Mouse (Mus musculus) liver, embryonic 14.5 days (tissue): ENCODE results near the gene Cnot10. TPM values are rescaled to one million over a fixed set of nuclear protein-coding genes. Genes with fewer than 3 reads are reported as not detected.

ENCODE experiments used
- ATAC-seq: fragments of 200-750 bp; cut with Nextera tagmentation; 2 replicates; pipeline ENCODE4 v1.8.0; 2017; ENCODE audit warnings: moderate number of reproducible peaks, mild to moderate bottlenecking, moderate library complexity; ENCODE audit not compliant: insufficient read depth
- DNase-seq, 3 experiments: peaks; one replicate each; pipeline ENCODE4 v3.0.0-alpha.2; 2012 to 2013; ENCODE audit warnings: low read depth in 3 of 3, low spot score in 3 of 3
- H3K27ac ChIP-seq: fragments of 300-500 bp; sonication (generic); 2 replicates; pipeline ENCODE4 v1.5.1; 2014; ENCODE audit warnings: moderate library complexity, mild to moderate bottlenecking, control low read depth, inconsistent platforms
- H3K27me3 ChIP-seq: fragments of 300-500 bp; sonication (generic); 2 replicates; pipeline ENCODE4 v1.6.1; 2014; ENCODE audit warnings: mild to moderate bottlenecking, low read length, moderate library complexity; ENCODE audit not compliant: control insufficient read depth, insufficient read depth
- H3K36me3 ChIP-seq: fragments of 300-500 bp; sonication (generic); replicated peaks from 2 replicates; pipeline ENCODE4 v1.6.1; 2014; ENCODE audit warnings: low read depth; ENCODE audit not compliant: control insufficient read depth, insufficient read depth
- H3K4me1 ChIP-seq, 2 experiments: fragments of 200-500 bp in 1 of 2; fragments of 300-500 bp in 1 of 2; sonication (generic) in 1 of 2; replicated peaks; 2 replicates each; pipeline ENCODE4 v1.6.1; 2012 to 2014; ENCODE audit warnings: antibody characterized with exemption in 1 of 2, inconsistent platforms in 1 of 2, low read length in 1 of 2; ENCODE audit not compliant: control insufficient read depth in 2 of 2, insufficient read depth in 2 of 2
- H3K4me2 ChIP-seq: fragments of 300-500 bp; sonication (generic); 2 replicates; pipeline ENCODE4 v1.6.1; 2014; ENCODE audit warnings: low read depth, mild to moderate bottlenecking, control low read depth, moderate library complexity
- H3K4me3 ChIP-seq, 2 experiments: fragments of 200-500 bp in 1 of 2; fragments of 300-500 bp in 1 of 2; sonication (generic) in 1 of 2; 2 replicates each; pipeline ENCODE4 v1.5.1; 2012 to 2014; ENCODE audit warnings: low read depth in 2 of 2, low read length in 2 of 2, mild to moderate bottlenecking in 2 of 2, control low read depth in 1 of 2, inconsistent platforms in 1 of 2, moderate library complexity in 1 of 2; ENCODE audit not compliant: insufficient read depth in 1 of 2
- H3K9ac ChIP-seq: fragments of 300-500 bp; sonication (generic); replicated peaks from 2 replicates; pipeline ENCODE4 v1.6.1; 2014; ENCODE audit warnings: mild to moderate bottlenecking, control low read depth, moderate library complexity
- H3K9me3 ChIP-seq: fragments of 300-500 bp; sonication (generic); 2 replicates; pipeline ENCODE4 v1.6.1; 2016; ENCODE audit warnings: low read length, mixed read lengths; ENCODE audit not compliant: control insufficient read depth
- CTCF ChIP-seq: IDR thresholded peaks from 2 replicates; pipeline ENCODE4 v1.5.1; 2016; ENCODE audit warnings: antibody characterized with exemption, low read depth, control low read depth
- EP300 ChIP-seq: IDR thresholded peaks from 2 replicates; pipeline ENCODE4 v1.6.1; 2016; ENCODE audit warnings: antibody characterized with exemption, low read depth
- WGBS: fragments of 180-500 bp; shearing (Covaris S2); extraction: QIAGEN DNeasy Blood & Tissue Kit; methylation state at CpG from one replicate; pipeline ENCODE4 v1.1.7; 2014; ENCODE audit not compliant: insufficient replicate concordance; 5-methylcytosine and 5-hydroxymethylcytosine counted together
- polyA plus RNA-seq, 2 experiments: library from polyadenylated mRNA; depleted of rRNA in 1 of 2; stranded (reverse) in 1 of 2; unstranded in 1 of 2; fragments of >200 nt; fragmentation: Nextera tagmentation in 1 of 2; extraction: Ambion mirVana in 1 of 2; gene quantifications; 2 replicates each; pipeline versions ENCODE4 v1.2.1 to v1.2.3; 2012 to 2014

Cnot10 gene
- polyA plus RNA-seq, 2 experiments, result 20.7 to 23.1 TPM

DNA sequence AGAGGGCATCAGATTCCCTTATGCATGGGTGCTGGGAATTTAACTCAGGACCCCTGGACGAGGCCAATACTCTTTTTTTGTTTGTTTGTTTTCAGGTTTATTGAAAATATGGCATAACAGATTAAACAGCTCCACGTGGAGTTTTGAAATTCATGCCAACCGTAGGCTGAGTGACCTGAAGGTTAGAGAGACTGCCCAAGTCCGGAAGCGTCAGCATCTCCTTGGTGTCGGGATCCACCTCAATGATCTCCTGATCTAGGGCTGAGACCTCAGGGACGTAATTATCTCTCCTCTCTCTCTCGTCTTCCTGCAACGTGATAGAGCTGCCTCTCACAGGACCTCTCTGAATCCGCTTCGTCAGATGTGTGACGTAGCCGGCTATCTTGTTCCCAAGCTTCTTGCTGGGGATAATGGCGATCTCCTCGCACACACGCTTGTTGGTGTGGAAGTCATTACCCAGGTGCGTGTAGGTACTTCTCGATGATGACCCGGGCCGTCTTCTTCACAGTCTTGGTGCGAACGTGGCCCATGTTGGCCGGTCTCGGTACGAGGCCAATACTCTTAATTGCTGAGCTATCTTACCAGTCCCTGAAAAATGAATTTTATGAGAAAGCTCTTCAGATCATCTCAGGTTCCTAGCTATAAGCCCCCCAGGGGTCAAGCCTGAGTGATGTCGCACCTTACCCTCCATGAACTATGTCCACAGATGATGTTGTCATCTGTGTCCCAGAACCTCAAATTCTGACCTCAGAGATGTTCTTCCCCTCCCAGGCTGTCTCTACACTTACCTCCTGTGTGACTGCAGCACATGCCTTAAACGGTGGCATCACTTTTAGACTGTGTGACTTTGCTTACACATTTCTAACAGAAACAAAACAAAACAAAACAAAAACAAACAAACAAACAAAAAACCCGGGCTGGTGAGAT, 7.8 kb upstream of the Cnot10 start:
- Histone ChIP-seq H3K4me3 (no peak overlapping the region), H3K27ac (no peak overlapping the region), H3K36me3 (no peaks in the 10 kb centered on the region), H3K9ac (no peak overlapping the region), H3K4me2 (no peak overlapping the region), H3K4me1 (no peaks in the 10 kb centered on the region), H3K27me3 (no peaks in the 10 kb centered on the region), H3K9me3 (no peaks in the 10 kb centered on the region)
- DNase-seq (no peak), ATAC-seq (no peak)
- WGBS, result 67% methylated on average over 28 of the region's 28 CpGs
- 0 out of 2 replicates have a peak, but pooled peaks have one; percentile 13 for TF ChIP-seq CTCF
- TF ChIP-seq EP300, result no peak

DNA sequence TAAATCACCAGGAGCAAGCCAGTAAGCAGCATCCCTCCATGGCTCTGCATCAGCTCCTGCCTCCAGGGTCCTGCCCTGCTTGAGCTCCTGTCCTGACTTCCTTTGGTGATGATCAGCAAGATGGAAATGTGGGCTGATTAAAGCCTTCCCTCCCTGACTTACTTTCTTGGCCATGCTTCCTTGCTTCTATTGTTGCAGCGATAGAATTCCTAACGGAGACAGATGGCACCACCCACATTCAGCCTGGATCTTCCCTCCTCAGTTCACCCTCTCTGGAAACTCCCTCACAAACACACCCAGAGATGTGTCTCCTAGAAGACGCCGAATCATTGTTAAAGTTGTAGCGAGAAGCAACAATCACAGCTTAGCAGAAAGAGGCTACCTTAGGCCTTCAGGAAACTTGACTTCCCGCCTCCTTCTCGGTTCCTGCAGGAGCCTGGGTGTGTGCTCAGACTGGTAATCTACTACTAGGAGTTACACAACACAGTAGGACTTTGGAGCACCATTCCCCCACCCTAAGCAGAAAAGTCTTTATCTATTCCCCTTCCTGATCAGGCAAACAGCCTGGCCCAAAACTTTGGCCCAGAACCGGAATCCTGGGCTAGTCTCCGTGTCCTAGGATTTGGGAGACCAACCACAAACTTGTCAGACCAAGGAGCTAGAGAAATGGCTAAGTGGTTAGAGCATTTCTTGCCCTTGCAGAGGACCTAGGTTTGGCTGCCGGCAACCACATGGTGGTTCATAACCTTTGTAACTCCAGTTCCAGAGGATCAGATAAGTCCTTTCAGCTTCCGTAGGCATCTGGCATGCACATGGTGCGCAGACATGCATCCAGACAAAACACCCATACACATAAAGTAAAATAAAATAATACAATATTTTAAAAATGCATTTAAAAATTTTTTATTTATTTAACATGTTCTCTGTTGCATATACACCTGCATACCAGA, 6.8 kb upstream of the Cnot10 start:
- Histone ChIP-seq H3K4me1 (no peaks in the 10 kb centered on the region), H3K36me3 (no peaks in the 10 kb centered on the region), H3K9ac (no peak overlapping the region), H3K4me3 (no peak overlapping the region), H3K9me3 (no peaks in the 10 kb centered on the region), H3K27me3 (no peaks in the 10 kb centered on the region), H3K27ac (no peak overlapping the region), H3K4me2 (no peak overlapping the region)
- TF ChIP-seq CTCF, result no peak; the same call in 1 of the 2 replicates
- TF ChIP-seq EP300, result no peak
- ATAC-seq (no peak), DNase-seq (no peak)
- WGBS, result 65% methylated on average over 12 of the region's 12 CpGs

DNA sequence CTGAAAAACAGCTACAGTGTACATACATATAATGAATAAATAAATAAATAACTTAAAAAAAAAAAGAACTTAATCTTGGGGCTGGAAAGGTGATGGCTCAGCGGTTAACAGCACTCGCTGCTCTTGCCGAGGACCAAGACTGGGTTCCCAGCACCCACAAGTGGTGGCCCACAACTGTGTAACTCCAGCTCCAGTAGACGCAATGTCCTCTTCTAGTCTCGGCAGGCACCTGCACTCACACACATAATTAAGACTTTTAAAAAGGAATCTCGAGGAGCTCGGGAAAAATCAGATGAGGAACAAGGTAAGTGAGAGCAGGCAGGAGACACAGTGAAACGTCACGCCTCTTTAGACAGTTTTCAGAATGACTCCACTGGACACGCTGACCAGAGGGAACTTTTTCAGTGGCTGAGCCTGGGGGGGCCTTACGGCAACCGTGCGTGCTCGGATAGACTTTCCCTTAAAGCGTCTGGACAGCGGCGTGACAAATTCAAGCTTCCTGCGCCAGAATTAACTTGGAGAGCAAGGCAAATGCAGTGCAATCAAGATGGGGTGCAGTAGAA, 717 bp downstream of the Cnot10 start:
- no peak for ATAC-seq

DNA sequence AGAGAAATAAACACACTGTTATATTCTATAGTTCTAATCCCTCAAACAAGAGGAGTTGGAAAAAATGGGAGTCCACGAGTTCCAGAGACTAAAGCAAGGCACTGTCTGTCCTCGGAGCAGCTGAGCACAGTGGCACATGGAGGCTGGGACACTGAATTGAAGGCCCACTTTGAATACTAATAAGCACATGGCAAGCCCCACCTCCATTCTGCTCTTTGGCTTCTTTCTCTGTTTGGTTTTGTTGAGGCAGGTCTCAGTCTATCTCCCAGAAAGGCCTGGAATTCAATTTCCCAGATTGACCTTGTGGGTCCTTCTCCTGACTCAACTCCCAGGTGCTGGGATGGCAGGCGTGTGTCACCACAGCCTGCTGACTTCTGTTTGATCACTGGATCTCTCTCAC, 3.2 kb downstream of the Cnot10 start:
- no peaks in the 10 kb centered on the region for H3K27me3 ChIP-seq
- H3K27ac ChIP-seq, result no peak overlapping the region
- ATAC-seq (no peak), DNase-seq (no peak)
- no peak overlapping the region for H3K9ac ChIP-seq
- H3K9me3 ChIP-seq, result no peaks in the 10 kb centered on the region
- no peak overlapping the region for H3K4me2 ChIP-seq
- no peak for TF ChIP-seq EP300
- 64% methylated on average over 3 of the region's 3 CpGs for WGBS
- no peak overlapping the region for H3K4me3 ChIP-seq
- H3K4me1 ChIP-seq, result peaks cover 2 to 5% of the 10 kb centered on the region in 2 experiments
- H3K36me3 ChIP-seq, result no peaks in the 10 kb centered on the region

More for the DNA sequence above, 717 bp downstream of the Cnot10 start:
- Histone ChIP-seq H3K4me3 (peak overlapping the region; percentile 81 to 89), H3K36me3 (no peaks in the 10 kb centered on the region), H3K9me3 (no peaks in the 10 kb centered on the region), H3K4me1 (peaks cover 2 to 5% of the 10 kb centered on the region in 2 experiments), H3K27ac (peak overlapping the region; percentile 75), H3K4me2 (peak overlapping the region; percentile 86), H3K9ac (peak overlapping the region; percentile 83), H3K27me3 (no peaks in the 10 kb centered on the region)
- 10% methylated on average over 18 of the region's 18 CpGs for WGBS
- no peak for DNase-seq
- TF ChIP-seq EP300, result no peak
- TF ChIP-seq CTCF, result no peak

DNA sequence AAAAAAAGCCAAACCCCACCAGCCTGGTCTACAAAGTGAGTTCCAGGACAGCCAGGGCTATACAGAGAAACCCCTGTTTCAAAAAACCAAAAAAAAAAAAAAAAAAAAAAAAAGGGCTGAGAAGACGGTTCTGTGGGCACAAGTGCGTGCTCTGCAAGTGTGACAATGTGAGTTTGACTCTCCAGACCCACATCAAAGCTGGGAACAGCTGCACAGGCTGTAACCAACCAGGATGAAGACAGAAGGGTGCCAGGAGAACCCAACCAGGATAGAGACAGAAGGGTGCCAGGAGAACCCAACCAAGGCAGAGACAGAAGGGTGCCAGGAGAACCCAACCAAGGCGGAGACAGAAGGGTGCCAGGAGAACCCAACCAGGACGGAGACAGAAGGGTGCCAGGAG, 3.8 kb downstream of the Cnot10 start:
- peaks cover 2 to 5% of the 10 kb centered on the region in 2 experiments for H3K4me1 ChIP-seq
- no peak overlapping the region for H3K9ac ChIP-seq
- H3K4me2 ChIP-seq, result no peak overlapping the region
- DNase-seq (no peak), ATAC-seq (no peak)
- H3K9me3 ChIP-seq, result no peaks in the 10 kb centered on the region
- peaks cover 2% of the 10 kb centered on the region for H3K36me3 ChIP-seq
- TF ChIP-seq EP300 (no peak), CTCF (no peak)
- H3K4me3 ChIP-seq, result no peak overlapping the region
- WGBS, result 79% methylated on average over 4 of the region's 4 CpGs
- no peak overlapping the region for H3K27ac ChIP-seq
- no peaks in the 10 kb centered on the region for H3K27me3 ChIP-seq
